Mouse (Mus musculus) thymus, adult 2 months (tissue): ENCODE data around the gene Utrn. TPM values are rescaled to one million over a fixed set of nuclear protein-coding genes. Genes with fewer than 3 reads are reported as not detected.

Source experiments
- DNase-seq: peaks from one replicate; pipeline ENCODE4 v3.0.0; 2021
- H3K27ac ChIP-seq: fragments of 200-500 bp; 2 replicates; pipeline ENCODE4 v1.5.1; 2012; ENCODE audit warnings: low read length, control low read depth; ENCODE audit not compliant: control insufficient read depth, insufficient read depth
- H3K27me3 ChIP-seq: fragments of 200-500 bp; 2 replicates; pipeline ENCODE4 v1.6.1; 2012; ENCODE audit warnings: mild to moderate bottlenecking, low read length, moderate library complexity, mixed read lengths; ENCODE audit not compliant: control insufficient read depth, insufficient read depth
- H3K36me3 ChIP-seq: fragments of 200-500 bp; 2 replicates; pipeline ENCODE4 v1.6.1; 2012; ENCODE audit warnings: mild to moderate bottlenecking, low read length, moderate library complexity; ENCODE audit not compliant: control insufficient read depth, insufficient read depth
- H3K4me1 ChIP-seq: fragments of 200-500 bp; replicated peaks from 2 replicates; pipeline ENCODE4 v1.6.1; 2012; ENCODE audit warnings: low read length; ENCODE audit not compliant: control insufficient read depth, insufficient read depth
- H3K4me3 ChIP-seq: fragments of 200-500 bp; 2 replicates; pipeline ENCODE4 v1.5.1; 2012; ENCODE audit warnings: mild to moderate bottlenecking, low read length, control low read depth, moderate library complexity; ENCODE audit not compliant: control insufficient read depth, insufficient read depth
- CTCF ChIP-seq: fragments of 200-500 bp; IDR thresholded peaks from 2 replicates; pipeline ENCODE4 v1.5.1; 2012; ENCODE audit warnings: mild to moderate bottlenecking, control low read depth, low read length, moderate library complexity, borderline replicate concordance; ENCODE audit not compliant: control insufficient read depth, poor library complexity, insufficient read depth; ENCODE audit errors: extremely low read depth
- POLR2A ChIP-seq: fragments of 200-500 bp; IDR thresholded peaks from 2 replicates; pipeline ENCODE4 v1.6.1; 2012; ENCODE audit warnings: mild to moderate bottlenecking, low read length, control low read depth, moderate library complexity; ENCODE audit not compliant: control insufficient read depth, poor library complexity, insufficient read depth; ENCODE audit errors: extremely low read depth
- WGBS: fragments of 180-500 bp; shearing (Covaris S2); methylation state at CpG from one replicate; pipeline ENCODE4 v1.1.7; 2018; 5-methylcytosine and 5-hydroxymethylcytosine counted together
- polyA plus RNA-seq: library from polyadenylated mRNA; depleted of rRNA; stranded (reverse); fragments of >200 nt; gene quantifications from 2 replicates; pipeline ENCODE4 v1.2.3, GENCODE M21; 2012

Utrn gene
- polyA plus RNA-seq, 1 experiment, result 30.3 TPM

DNA sequence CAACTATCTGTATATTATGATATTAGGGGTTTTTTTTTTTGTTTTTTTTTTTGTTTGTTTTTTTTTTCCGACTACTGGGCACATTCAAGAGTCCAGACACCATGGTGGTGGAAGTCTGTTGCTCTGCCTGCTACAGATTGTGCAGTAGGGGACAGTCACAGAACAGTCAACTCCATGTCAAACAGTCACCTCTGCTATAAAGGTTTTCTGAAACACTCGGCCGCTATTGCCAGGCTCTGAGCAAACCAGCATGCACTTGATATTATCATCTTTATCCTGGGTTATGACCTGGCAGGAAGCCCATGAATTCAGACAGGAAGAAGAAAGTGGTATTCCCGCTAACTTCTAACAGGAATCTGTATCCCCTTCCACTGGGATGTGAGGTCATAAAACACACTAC is 41.4 kb downstream of the Utrn start:
- H3K4me1 ChIP-seq, result peaks cover 21% of the 10 kb centered on the region
- no peak for TF ChIP-seq CTCF
- TF ChIP-seq POLR2A, result no peak
- no peaks in the 10 kb centered on the region for H3K27me3 ChIP-seq
- no peak for DNase-seq
- H3K4me3 ChIP-seq, result no peak overlapping the region
- 83% methylated on average over 4 of the region's 4 CpGs for WGBS
- H3K36me3 ChIP-seq, result no peaks in the 10 kb centered on the region
- no peak overlapping the region for H3K27ac ChIP-seq

GRCm38 (mm10) chr10:12827306-12827705 is 41.9 kb downstream of the Utrn start:
- Histone ChIP-seq H3K27ac (no peak overlapping the region), H3K4me3 (no peak overlapping the region), H3K36me3 (no peaks in the 10 kb centered on the region), H3K27me3 (no peaks in the 10 kb centered on the region), H3K4me1 (peaks cover 24% of the 10 kb centered on the region)
- DNase-seq, result no peak
- TF ChIP-seq CTCF (no peak), POLR2A (no peak)
- 97% methylated on average over 3 of the region's 3 CpGs for WGBS

GRCm38 (mm10) chr10:12826760-12827281 is 42.3 kb downstream of the Utrn start:
- Histone ChIP-seq H3K4me3 (no peak overlapping the region), H3K27ac (no peak overlapping the region), H3K27me3 (no peaks in the 10 kb centered on the region), H3K36me3 (no peaks in the 10 kb centered on the region), H3K4me1 (peaks cover 21% of the 10 kb centered on the region)
- no peak for DNase-seq
- TF ChIP-seq POLR2A (no peak), CTCF (no peak)
- WGBS, result 79% methylated on average over 6 of the region's 6 CpGs

- Histone ChIP-seq H3K27ac (peak overlapping the region; percentile 85), H3K36me3 (no peaks in the 10 kb centered on the region), H3K4me3 (no peak overlapping the region), H3K27me3 (no peaks in the 10 kb centered on the region), H3K4me1 (peaks cover 21% of the 10 kb centered on the region)
- 72% methylated on average over 4 of the region's 4 CpGs for WGBS
- TF ChIP-seq CTCF (no peak), POLR2A (no peak)
- no peak for DNase-seq
Measured at GRCm38 (mm10) chr10:12824386-12824785, 44.8 kb downstream of the Utrn start.

- Histone ChIP-seq H3K4me3 (peak overlapping the region; percentile 11), H3K4me1 (peaks cover 21% of the 10 kb centered on the region), H3K36me3 (no peaks in the 10 kb centered on the region), H3K27me3 (no peaks in the 10 kb centered on the region), H3K27ac (peak overlapping the region; percentile 85)
- no peak for TF ChIP-seq POLR2A
- TF ChIP-seq CTCF, result no peak
- 5% methylated on average over 15 of the region's 15 CpGs for WGBS
- peak; percentile 57 for DNase-seq
Measured at GRCm38 (mm10) chr10:12823437-12824219, 45.5 kb downstream of the Utrn start.

DNA sequence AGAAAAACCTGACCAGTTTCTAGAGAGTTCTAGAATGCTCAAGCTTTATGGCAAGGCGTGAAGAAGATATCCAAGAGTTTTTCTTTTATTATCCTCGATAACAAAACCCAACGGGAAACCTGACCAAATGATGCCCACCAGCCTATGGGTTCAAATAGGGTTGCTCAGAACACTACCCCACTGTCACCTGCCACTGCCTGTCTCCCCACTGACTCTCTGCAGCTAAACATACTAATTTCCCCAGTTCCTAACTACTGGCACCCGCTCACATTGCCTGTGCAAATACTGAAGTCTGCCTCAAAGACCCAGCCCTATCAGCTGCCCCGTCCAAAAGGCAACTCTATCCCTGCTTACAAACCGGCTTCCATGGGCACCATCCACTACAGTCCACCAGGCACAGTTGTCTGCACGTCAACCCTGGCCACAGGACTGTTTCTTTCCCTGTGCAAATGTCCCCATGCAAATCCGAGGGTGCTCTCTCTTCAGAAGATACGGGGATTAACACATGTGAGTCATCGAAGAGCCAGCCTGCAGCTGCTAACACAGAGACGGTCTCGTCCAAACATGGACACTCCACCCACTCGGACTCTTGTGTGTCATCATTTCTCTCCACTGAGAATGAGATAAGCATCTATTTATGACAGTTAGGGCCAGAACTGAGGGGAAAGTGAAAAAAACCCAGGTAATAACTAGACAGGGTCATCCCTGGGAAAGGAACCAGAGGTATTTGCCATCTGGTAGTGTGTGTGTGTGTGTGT is 48.0 kb downstream of the Utrn start:
- H3K27me3 ChIP-seq, result no peaks in the 10 kb centered on the region
- H3K4me3 ChIP-seq, result no peak overlapping the region
- H3K4me1 ChIP-seq, result peaks cover 21% of the 10 kb centered on the region
- no peaks in the 10 kb centered on the region for H3K36me3 ChIP-seq
- 91% methylated on average over 13 of the region's 13 CpGs for WGBS
- no peak for DNase-seq
- TF ChIP-seq POLR2A (no peak), CTCF (no peak)
- no peak overlapping the region for H3K27ac ChIP-seq

GRCm38 (mm10) chr10:12817409-12817808 is 51.8 kb downstream of the Utrn start:
- WGBS, result 95% methylated on average over 6 of the region's 6 CpGs
- Histone ChIP-seq H3K4me3 (no peak overlapping the region), H3K36me3 (no peaks in the 10 kb centered on the region), H3K27ac (no peak overlapping the region), H3K27me3 (no peaks in the 10 kb centered on the region), H3K4me1 (peaks cover 12% of the 10 kb centered on the region)
- DNase-seq, result no peak
- TF ChIP-seq CTCF (no peak), POLR2A (no peak)
